Mouse (Mus musculus) spleen, adult 2 months (tissue): ENCODE data around the gene Ppp1r35. TPM values are rescaled to one million over a fixed set of nuclear protein-coding genes. Genes with fewer than 3 reads are reported as not detected.

Experiments used
- DNase-seq, 2 experiments: peaks; one replicate each; pipeline versions ENCODE4 v3.0.0 to v3.0.0-alpha.2; 2012 to 2021; ENCODE audit warnings: low spot score in 2 of 2, low read depth in 1 of 2
- H3K27ac ChIP-seq: fragments of 200-500 bp; 2 replicates; pipeline ENCODE4 v1.5.1; 2012; ENCODE audit warnings: low read length, inconsistent platforms; ENCODE audit not compliant: insufficient read depth
- H3K27me3 ChIP-seq: fragments of 200-500 bp; 2 replicates; pipeline ENCODE4 v1.6.1; 2012; ENCODE audit warnings: mild to moderate bottlenecking, moderate library complexity, low read length, inconsistent platforms; ENCODE audit not compliant: control insufficient read depth, insufficient read depth
- H3K36me3 ChIP-seq: fragments of 200-500 bp; 2 replicates; pipeline ENCODE4 v1.6.1; 2012; ENCODE audit warnings: mild to moderate bottlenecking, low read length, inconsistent platforms; ENCODE audit not compliant: control insufficient read depth, insufficient read depth
- H3K4me1 ChIP-seq: fragments of 200-500 bp; 2 replicates; pipeline ENCODE4 v1.6.1; 2011; ENCODE audit warnings: inconsistent platforms; ENCODE audit not compliant: control insufficient read depth, insufficient read depth, insufficient read length
- H3K4me3 ChIP-seq: fragments of 200-500 bp; 2 replicates; pipeline ENCODE4 v1.5.1; 2011; ENCODE audit warnings: mild to moderate bottlenecking, inconsistent platforms; ENCODE audit not compliant: insufficient read depth, insufficient read length; ENCODE audit errors: extremely low read depth
- CTCF ChIP-seq: fragments of 200-500 bp; IDR thresholded peaks from 2 replicates; pipeline ENCODE4 v1.5.1; 2011; ENCODE audit warnings: mild to moderate bottlenecking, inconsistent platforms; ENCODE audit not compliant: insufficient read depth, insufficient read length, insufficient replicate concordance; ENCODE audit errors: extremely low read depth
- POLR2A ChIP-seq: fragments of 200-500 bp; IDR thresholded peaks from 2 replicates; pipeline ENCODE4 v1.6.1; 2011; ENCODE audit warnings: low read depth, low read length, inconsistent platforms
- WGBS: fragments of 180-500 bp; shearing (Covaris S2); methylation state at CpG from one replicate; pipeline ENCODE4 v1.1.7; 2018; 5-methylcytosine and 5-hydroxymethylcytosine counted together
- polyA plus RNA-seq: library from polyadenylated mRNA; depleted of rRNA; stranded (reverse); fragments of >200 nt; gene quantifications from 2 replicates; pipeline ENCODE4 v1.2.3, GENCODE M21; 2012

The Ppp1r35 gene
- polyA plus RNA-seq, 1 experiment = 43.9 TPM

DNA sequence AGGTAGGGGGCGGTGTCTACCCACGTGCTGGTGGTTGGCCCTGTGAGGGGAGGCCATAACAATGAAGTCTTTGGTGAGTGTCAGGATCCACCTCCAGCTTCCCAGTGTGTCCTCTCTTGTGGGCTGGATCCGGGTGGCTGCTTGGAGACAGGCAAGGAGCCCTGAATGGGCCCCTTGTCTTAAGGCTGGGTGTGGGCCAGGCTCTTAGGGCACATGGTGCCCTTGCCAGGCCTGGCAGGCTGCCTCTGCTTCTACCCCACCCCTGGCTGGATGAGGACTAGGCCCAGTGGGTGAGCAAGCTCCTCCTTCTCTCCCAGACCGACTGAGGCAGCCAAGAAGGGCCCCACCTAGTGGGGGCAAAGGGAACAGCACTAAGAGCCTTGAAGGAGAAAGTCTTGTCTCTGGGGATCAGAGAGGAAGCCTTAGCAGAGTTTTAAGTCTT, 18.7 kb upstream of the Ppp1r35 start:
- Histone ChIP-seq H3K27ac (no peak overlapping the region), H3K4me3 (no peak overlapping the region), H3K27me3 (no peaks in the 10 kb centered on the region), H3K36me3 (peaks cover 24% of the 10 kb centered on the region), H3K4me1 (peaks cover 2% of the 10 kb centered on the region; the same call in 1 of the 2 replicates)
- peak; percentile 79 to 82 for DNase-seq
- TF ChIP-seq CTCF (peak; percentile 85; the same call in 1 of the 2 replicates), POLR2A (no peak)
- 48% methylated on average over 4 of the region's 4 CpGs for WGBS

DNA sequence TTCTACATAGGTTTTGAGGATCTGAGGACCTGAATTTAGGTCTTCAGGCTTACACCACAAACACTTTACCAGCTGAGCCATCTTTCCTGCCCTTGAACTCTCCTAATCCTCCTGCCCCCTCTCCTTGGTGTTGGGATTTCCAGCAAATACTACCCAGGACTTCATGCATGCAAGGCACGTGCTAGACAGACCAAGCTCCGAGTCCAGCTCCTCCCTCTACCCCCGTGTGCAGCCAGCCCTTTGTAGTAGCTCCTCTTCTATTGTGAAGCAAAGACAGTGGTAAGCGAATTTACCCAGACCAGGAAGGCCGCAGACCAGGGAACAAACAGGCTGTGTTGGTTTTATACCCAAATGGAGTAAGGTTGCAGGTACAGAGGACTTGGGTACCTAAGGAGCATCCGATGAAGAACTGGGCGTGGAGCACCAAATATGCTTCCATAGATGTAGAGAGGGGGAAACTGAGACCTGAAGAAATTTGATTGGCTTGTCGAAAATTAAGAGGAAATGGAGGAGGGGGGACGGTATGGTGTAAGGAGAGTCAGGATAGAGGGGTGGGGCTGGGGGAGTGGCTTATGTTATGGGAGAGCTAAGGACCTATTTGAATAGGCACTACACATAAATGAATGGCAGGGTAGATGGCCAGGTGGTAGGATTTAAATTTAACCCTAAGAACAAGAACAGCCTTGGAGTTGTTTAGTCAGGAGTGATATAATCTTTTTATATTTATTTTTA, 13.9 kb upstream of the Ppp1r35 start:
- WGBS = 83% methylated on average over 9 of the region's 9 CpGs
- no peak for DNase-seq
- Histone ChIP-seq H3K36me3 (peaks cover under 1% of the 10 kb centered on the region; the same call in 1 of the 2 replicates), H3K27me3 (no peaks in the 10 kb centered on the region), H3K4me3 (no peak overlapping the region), H3K4me1 (no peaks in the 10 kb centered on the region; the same call in 1 of the 2 replicates), H3K27ac (no peak overlapping the region)
- TF ChIP-seq POLR2A = no peak
- no peak for TF ChIP-seq CTCF

DNA sequence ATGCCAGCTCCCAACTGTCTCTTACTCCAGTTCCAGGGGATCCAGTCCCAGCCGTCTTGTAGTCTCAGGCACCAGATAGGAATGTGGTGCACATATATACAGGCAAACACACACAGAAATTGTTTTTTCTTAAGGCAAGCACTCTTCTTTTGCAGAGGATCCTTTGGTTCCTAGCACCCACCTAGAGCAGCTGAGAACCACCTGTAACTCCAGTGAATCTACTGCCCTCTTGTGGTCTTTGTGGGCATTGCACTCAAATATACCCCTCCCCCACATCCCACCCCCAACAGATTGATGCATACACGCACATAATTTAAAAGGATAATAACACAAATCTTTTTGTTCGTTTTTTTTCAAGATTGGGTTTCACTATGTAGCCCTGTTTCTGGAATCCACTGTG, 12.4 kb upstream of the Ppp1r35 start:
- TF ChIP-seq POLR2A (no peak), CTCF (peak; percentile 42; the same call in 1 of the 2 replicates)
- Histone ChIP-seq H3K36me3 (no peaks in the 10 kb centered on the region), H3K27me3 (no peaks in the 10 kb centered on the region), H3K4me1 (no peaks in the 10 kb centered on the region), H3K27ac (no peak overlapping the region), H3K4me3 (no peak overlapping the region)
- 87% methylated on average over 3 of the region's 3 CpGs for WGBS
- no peak for DNase-seq

DNA sequence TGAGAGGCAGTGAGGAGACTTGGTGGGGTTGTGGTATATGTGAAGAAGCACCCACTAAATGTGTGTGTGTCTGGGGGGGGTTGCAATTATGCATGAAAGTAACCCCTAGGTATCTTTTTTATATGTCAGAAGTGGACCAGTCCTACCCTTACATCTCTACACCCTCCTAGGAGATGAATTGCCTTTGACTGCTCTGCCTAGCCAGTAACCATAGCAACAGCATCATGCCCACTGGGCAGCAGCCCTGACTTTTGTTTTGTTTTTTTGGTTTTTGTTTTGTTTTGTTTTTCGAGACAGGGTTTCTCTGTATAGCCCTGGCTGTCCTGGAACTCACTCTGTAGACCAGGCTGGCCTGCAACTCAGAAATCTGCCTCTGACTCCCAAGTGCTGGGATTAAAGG, 10.2 kb upstream of the Ppp1r35 start:
- no peaks in the 10 kb centered on the region for H3K36me3 ChIP-seq
- H3K27ac ChIP-seq = no peak overlapping the region
- H3K27me3 ChIP-seq = no peaks in the 10 kb centered on the region
- WGBS = 87% methylated on average over 1 of the region's 1 CpGs
- H3K4me3 ChIP-seq = no peak overlapping the region
- DNase-seq = no peak
- TF ChIP-seq CTCF = no peak
- TF ChIP-seq POLR2A = no peak
- no peaks in the 10 kb centered on the region for H3K4me1 ChIP-seq

GRCm38 (mm10) chr5:137770709-137771108, 7.9 kb upstream of the Ppp1r35 start:
- H3K27me3 ChIP-seq = no peaks in the 10 kb centered on the region
- no peak for TF ChIP-seq POLR2A
- TF ChIP-seq CTCF = peak; percentile 54; the same call in 1 of the 2 replicates
- H3K4me1 ChIP-seq = no peaks in the 10 kb centered on the region
- WGBS = 45% methylated on average over 2 of the region's 2 CpGs
- no peak overlapping the region for H3K27ac ChIP-seq
- no peaks in the 10 kb centered on the region for H3K36me3 ChIP-seq
- no peak overlapping the region for H3K4me3 ChIP-seq
- DNase-seq = no peak

DNA sequence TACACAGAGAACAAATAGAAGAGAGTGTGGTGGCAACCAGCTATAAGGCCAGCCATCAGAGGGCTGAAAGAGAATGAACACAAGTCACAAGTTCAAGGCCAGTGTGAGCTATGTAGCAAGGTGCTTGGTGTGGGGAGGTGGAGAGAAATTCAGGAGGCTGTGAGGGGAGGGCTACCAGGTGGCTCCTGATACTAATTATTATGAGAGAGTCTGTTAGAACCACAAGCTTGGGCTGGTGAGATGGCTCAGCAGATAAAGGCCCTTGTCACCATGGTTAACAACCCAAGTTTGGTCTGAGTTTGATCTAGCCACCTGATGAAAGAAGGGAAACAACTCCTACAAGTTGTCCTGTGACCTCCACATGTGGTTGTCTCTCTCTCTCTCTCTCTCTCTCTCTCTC, 5.9 kb upstream of the Ppp1r35 start:
- TF ChIP-seq POLR2A (no peak), CTCF (no peak)
- no peak overlapping the region for H3K27ac ChIP-seq
- no peaks in the 10 kb centered on the region for H3K27me3 ChIP-seq
- no peak overlapping the region for H3K4me3 ChIP-seq
- H3K36me3 ChIP-seq = no peaks in the 10 kb centered on the region
- peaks cover 6% of the 10 kb centered on the region; the same call in 1 of the 2 replicates for H3K4me1 ChIP-seq
- no peak for DNase-seq

DNA sequence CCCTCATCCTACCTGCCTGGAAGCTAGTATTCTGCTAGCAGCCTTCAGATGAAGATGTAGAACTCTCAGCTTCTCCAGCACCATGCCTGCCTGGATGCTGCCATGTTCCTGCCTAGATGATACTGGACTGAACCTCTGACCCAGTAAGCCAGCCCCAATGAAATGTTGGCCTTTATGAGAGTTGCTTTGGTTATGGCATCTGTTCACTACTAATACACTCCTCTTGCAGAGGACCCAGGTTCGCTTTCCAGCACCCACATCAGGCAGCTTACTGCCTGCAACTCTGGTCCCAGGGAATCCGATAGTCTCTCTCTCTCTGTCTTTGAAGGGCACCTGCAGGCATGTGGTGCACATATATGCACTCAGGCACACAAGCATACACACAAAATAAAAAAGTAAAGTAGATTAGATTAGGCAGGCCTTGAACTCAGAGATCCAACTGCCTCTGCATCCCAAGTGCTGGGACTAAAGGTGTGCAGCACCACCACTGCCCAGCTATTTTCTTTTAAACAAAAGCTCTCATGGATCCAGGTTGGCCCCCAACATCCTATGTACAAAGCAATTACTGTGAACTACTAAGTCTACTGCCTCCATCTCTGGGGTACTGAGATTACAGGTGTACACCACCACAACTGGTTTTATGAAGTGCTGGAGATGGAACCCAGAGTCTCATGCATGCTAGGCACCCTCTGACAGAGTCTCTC, 2.9 kb upstream of the Ppp1r35 start:
- no peak overlapping the region for H3K4me3 ChIP-seq
- H3K27ac ChIP-seq = peak overlapping the region; percentile 27
- WGBS = 90% methylated on average over 2 of the region's 2 CpGs
- peaks cover 9% of the 10 kb centered on the region for H3K4me1 ChIP-seq
- TF ChIP-seq CTCF = no peak
- no peak for TF ChIP-seq POLR2A
- no peaks in the 10 kb centered on the region for H3K27me3 ChIP-seq
- H3K36me3 ChIP-seq = no peaks in the 10 kb centered on the region; the same call in 1 of the 2 replicates
- DNase-seq = no peak
